Mouse (Mus musculus) layer of hippocampus, postnatal 10 days (tissue): Measurements from ENCODE around the gene Map2. TPM values are rescaled to one million over a fixed set of nuclear protein-coding genes. Genes with fewer than 3 reads are reported as not detected.

Experiments
- DNase-seq, 2 experiments: peaks; one replicate each; pipeline ENCODE4 v3.0.0; 2021; ENCODE audit warnings: low spot score in 2 of 2
- total RNA-seq, 2 experiments: library from RNA; stranded (reverse); gene quantifications; 2 replicates each; pipeline ENCODE4 v1.2.3; 2021

Gene Map2
- total RNA-seq, 2 experiments from 2014 or later = 1,107 to 1,119 TPM

DNA sequence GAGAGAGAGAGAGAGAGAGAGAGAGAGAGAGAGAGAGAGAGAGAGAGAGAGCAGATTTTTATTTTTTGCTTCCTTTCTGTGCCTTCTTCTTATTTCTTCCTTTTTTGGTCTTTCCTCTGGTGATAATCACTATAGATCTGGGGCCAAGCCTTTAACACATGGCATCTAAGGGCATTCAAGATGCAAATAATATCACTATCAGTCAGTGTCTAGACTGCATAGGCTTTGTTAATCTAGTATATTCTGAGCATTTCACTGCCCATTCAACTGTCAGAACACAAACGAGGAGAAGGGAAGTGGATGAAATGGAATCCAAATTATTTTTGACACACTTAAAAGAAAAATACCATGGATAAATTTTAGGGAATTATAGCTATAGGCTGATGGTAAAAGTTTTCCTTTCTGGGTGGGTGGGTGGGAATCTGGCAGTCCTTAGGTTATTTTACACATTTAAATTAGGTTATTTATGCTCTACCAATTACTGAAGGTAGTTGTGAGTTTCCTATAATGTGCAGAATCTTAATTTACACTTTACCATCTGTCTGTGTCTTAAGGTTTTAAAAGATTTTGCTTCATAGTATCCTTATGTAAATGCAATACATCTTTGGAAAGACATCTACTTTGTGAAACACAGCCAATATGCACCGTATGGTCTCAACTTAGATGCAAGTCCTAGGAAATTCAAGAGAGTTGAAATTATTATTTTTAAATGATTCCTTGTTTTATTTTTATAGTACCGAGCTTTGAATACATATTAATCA is 117.2 kb downstream of the Map2 start:
- DNase-seq = no peak

DNA sequence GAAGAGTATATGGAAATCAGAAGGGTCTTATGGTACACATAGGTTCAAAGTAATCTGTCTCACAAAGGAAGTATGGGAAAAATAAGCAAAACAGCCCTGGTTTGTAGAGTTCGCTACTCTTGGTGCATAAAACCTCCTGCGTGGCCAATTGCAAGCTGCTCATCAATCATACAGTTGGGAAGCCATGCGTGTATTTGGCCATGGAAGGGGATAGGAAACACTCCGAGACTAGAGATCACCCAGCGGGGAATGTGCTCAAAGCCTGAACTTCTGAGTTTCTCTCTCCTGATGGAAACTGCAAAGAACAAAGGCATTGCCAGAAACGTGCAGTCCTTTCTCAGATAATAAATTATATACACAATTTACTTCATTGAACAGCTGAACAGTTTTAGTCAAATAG is 124.3 kb downstream of the Map2 start:
- no peak for DNase-seq

DNA sequence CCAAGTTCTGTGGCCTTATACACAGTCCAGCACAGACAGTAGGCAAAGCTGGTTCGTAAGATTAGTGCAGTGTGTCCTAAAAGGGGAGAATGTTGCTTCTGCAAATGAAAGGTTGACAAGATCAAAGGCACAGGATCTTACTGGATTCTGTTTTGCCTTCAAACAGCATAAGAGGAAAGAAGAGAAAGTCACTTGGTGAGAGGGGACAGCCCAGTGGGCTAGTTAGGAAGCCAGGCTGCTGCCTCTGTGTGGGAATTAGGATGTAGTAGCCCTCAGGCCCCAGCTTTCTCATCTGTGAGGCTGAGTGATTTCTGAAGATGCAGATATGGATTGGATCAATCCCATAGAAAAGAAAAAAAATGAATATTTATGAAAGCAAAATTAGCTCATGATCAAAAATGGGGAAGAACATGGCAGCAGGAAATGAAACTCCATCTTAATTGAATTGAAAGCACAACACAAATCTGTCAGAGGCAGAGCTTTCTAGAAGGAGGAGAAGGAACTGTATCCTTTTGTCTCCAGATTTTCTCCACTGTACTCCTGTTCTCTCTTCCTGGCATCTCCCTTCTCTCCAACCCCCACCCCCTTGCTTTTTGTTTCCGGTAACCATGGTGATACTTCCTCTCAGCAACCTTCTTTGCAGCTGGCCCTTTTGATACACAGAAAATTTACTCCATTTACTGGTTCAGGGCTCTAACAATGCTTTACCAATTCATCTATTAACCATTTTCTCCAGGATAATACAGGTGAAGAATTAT is 145.5 kb downstream of the Map2 start:
- peak in 1 of 2 experiments; percentile 20 for DNase-seq

DNA sequence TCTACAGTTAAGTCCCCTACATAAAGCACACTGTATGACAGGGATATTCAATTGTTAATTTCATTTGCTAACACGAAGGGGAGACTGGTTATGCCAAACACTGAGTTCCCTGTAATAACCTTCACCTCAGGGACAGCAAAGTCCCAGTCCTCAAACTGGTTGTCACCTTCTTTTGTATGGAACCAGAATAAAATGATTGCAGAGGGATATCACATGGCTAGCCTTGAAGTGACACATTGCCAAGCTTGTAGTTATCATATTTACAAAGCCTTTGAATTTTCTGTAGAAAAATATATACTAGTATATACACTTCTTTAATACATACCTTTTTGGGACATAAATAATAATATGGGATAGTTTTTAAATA is 146.0 kb downstream of the Map2 start:
- no peak for DNase-seq

DNA sequence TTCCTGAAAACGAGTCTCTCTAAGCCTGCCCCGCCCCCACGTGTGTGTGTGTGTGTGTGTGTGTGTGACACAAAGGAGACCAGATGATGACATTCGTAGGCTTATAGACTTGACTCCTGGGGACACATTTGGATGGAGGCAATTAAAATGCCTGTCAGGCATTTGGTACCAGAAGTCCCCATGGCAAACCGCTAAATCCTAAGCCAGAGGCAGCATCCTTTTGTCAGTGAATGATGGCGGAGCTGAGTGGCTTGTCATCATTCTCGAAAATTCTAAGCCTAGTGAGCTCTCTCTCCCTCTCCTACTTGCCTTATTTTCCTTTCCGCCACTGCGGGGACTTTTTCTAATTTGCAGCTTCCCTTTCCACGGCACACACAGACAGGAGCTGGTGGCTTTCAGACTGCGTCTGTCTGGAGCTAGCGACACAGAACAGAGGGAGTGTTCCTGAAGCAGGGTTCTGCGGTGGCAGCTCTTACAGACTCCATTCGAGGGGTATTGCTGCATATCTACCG is 146.6 kb downstream of the Map2 start:
- DNase-seq = peak; percentile 72 to 81

DNA sequence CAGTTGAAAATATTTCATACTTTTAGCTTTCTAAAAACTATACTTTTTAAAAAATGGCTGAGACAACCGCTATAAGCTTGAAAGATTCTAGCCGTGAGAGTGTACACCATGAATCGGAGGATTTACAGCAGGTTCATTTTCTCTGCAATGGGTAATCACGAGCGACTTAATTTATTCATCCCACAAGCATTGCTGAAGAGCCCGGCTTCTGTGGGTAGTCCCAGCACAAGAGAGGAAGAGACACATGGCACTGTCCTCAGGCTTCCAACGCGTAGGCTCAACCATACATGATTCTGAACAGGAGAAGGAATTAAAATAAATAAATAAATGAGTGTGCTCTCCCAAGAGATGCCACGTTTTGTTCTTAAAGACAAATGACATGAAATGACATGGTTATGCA is 148.4 kb downstream of the Map2 start:
- DNase-seq = peak; percentile 31 to 40

DNA sequence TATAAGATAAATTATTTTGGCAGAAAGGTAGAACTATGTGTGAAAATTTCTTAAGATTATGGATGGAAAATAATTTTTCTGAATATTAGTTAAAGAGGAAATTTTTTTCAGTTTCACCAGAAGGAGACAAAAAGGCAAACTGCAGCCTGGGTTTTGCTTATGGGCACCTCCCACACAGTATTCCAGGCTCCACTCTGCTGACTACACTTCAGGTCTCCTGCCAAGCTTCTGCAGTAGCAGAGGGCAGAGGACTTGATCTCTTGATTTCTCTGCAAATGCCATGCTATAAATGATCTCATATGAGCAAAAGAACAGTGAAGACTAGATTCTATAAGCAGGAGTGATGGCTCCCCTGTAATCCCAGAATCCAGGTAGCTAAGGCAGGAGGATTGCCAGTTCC is 149.9 kb downstream of the Map2 start:
- no peak for DNase-seq

DNA sequence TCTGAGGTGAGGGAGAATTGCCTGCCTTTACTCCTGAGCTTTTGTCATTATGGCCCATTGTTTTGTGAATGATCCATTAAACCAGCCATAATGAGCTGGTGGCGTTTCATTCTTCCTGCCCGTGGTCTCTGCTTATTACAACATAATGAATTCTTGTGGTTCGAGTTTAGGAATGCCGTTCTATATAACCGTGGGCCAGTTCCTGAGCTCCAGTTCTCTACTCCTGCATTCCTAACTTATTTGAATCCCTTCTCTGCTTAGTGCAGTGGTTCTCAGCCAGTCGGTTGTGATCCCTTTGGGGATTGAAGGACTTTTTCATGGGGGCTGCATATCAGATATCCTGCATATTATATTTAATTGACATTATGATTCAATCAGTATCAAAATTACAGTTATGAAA is 153.9 kb downstream of the Map2 start:
- DNase-seq = no peak

DNA sequence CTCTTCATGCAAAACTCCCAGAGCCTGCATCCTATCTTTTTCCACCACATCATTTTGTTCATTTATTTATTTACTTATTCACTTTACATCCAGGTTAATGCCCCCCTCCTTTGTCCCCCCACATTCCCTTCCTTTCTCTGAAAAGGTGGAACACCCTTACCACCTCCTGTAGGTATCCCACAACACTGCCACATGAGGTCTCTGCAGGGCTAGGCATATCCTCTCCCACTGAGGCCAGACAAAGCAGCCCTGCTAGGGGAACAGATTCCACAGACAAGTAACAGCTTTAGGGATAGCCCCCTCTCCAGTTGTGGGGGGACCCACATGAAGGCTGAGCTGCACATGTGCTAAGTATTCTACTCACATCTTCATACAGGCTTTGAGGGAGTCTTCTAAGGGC is 154.5 kb downstream of the Map2 start:
- DNase-seq = no peak

DNA sequence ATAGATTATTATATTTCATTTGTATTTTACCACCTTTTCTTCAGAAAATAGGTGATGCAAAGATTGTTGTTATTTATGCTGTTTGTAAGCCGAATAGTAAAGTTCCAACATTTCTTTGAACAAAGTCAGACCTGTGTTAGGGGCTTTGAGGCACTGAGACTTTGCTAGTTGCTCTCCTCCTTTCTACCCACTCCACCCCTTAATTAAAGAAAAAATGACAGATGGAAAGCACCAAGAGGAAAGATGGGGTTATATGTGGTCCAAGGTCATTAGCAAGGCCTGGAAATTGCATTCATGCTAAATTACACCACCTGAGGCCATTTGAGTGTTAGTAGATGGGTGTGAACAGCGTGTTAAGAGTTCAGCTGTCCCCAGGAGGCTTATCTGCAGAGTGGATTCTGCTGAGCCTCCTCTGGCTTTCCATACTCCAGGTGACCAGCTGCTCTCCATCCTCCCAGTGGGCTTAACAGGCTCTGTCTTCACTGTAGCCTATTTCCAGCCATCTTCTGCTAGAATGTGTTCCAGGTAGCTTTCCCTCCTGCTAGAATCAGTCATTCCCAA is 160.7 kb downstream of the Map2 start:
- DNase-seq = no peak

DNA sequence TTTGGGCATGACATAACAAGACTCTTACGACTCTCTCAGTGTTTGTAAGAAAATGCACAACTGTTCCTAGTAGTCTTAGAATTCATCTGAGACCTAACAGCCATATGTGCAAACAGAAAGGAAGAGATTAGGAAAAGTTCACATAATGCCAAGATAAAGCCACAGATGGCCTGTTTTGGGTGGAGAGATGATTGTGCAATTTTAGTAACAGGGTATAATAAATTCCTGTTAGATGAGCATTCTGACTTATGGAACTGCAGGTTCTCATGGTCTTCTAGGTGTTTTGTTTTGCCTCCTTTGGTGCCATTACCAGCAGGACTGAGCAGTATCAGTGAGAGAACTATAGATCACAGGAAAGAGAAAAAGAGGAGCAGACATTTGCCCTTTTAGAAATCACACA is 164.1 kb downstream of the Map2 start:
- no peak for DNase-seq

DNA sequence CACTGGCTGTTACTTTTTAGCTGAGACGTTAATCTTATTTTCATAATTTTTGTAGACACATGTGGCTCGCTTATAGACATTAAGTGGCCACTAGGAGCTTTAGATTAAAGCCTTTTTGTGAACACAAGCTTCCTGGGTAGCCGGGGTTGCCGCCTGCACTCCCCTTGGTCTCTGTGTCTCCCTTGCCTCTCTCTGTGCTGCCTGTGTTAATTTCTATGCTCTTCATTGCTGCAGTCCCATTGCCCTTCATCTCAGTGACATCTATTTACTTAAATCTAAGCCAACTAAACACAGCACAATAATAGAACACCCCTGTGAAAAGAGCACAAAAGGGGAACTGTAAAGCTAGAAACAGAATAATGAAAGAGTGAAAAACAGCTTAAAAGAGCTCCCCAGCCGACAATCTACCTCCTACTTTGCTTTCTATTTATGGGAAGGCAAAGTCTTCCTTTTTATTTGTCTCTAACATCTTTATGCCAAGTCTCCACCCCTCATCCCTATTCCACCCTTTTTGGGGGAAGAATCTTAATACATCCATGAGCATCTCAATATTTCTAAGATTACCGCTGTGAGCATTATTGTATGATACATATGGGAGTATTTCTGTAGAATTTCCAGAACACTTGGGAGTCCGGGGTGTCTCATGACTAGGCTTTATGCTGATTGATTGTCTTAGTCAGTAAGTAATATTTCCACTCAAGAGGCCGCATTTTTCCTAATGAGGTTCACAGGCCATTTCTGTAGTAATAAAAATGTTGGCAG is 173.5 kb downstream of the Map2 start:
- DNase-seq = no peak

DNA sequence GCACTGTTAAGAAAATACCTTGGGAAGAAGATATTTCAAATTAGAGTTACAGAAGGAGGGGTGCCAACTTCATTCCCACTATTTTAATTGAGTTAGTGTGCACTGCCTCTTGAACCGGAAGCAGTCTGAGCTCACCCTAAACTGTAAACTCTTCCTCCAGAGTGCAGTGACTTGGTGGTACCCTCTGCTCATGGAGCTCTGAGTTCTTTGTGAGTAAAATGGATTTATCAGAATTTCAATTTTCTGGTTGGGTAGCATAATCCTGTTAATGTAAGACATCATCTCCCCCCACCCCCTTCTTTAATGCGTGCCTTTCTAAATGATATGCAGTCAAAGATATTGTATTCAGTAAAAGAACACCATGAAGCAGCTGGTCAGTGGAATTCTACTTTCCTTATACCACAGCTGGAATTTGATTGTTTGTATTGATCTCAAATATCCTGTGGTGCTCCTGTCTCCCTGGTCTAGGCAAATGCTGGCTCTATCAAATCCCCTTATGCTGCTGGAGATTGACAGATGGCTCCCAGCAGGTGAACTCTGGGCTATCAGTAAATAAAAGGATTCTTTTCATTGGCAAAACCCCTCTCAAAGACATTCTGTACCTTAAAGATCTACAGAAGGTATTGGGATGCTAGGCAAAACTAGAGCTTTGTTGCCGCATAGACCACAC is 174.2 kb downstream of the Map2 start:
- DNase-seq = no peak

DNA sequence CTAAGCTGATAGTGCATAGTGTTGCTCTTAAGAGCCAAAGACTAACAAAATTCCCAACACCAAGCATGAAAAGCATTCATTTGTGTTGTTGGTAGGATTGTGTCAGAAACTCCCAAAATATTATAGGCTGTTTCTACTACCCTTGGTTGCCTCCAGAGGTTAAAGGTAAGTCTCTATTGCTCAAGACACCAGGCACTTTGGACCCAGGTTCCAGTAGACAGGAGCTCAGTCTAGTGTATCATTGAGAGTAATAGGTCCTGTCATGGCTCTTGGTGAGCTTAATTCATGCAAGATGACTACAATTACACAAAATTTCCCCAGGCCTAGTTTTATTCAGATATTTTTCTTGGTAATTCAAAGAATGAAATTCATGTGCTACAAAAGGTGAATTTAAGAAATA is 176.3 kb downstream of the Map2 start:
- no peak for DNase-seq

DNA sequence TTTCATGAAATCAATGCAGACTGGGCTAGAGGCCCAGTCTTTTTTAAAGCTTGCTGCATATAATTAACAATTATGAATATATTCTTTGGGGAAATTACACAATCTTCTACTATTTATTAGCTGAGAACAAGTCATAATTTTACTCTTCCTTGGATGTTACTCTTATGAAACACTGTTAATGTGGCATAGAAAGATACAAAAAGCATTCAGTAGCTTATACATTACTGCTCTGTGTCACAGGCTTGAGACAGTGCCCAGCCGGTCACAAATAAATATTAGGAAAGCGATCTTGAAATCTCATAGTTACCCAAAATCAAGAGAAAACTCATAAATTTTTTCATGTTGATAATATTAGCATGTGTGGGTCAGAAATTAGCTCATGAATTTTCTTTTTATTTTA is 186.7 kb downstream of the Map2 start:
- DNase-seq = no peak

DNA sequence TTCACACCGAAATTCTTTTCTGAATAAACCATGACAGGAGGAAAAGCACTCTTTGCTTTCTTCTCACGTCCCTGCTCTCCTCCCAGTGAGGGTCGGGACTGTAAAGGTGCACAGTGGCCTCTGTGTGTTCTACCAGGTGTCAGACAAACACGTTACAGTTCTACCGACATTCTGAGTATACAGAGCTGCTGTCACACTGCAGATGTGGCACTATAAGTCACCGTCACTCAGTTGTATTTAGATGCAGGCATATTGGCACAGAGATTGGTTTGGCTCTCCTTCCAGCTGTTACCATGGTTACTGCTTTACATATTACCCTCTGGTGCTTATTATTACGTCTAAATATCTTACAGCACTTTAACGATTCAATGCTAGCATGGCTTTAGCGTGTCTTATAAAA is 188.2 kb downstream of the Map2 start:
- DNase-seq = no peak

DNA sequence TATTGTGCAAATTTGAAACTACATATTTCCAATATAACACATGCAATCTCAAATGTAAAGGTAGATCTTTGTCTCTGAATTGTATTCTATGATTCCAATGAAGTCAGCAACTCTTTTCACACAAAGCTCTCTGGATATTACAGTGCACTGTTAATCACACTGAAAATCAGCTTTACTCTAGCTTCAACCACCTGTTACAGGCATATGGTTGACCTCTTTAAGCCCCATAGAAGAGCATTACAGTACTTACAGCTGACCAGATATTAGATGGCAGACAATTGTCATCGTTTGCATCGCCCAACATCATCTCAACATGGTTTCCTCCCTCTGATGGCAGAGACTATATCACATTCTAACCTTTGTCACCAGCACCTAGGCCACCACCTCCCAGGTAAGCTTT is 189.3 kb downstream of the Map2 start:
- no peak for DNase-seq

DNA sequence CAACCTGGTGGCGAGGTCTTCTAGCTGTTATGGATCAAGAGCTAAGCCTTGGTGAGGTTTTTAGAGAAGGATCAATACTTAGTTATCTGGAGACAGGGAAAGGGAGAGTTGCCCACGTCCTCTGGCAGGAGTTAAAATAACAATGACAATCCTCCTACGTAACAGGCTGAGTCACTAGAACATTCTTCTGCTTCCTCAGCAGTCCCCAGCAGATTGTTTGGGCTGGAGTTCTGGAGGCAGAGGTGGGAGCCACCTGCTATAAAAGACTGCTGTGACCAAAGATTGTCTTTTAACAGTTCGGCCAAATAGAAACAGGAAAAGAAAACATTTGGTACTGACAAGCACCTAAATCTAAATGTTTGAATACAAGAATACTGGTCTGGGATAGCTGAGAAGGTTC is 190.5 kb downstream of the Map2 start:
- DNase-seq = no peak

DNA sequence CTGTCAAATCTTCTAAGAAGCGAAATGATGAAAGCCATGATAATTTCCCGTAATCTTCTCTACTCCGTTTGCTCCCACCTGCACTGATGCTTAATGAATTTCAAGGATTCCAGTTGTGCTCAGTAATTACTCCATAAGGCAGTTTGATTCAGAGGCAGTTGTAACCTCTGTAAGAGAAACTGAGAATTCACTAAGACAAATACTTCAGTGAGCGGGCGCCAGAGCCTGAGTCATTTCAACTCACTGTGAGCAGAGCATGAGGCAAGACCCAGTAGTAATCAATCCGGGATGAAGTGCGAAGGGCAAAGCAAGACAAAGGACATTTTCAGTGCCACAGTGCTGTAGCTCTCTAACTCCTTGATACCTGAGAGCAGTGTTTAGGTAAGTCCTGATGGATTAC is 194.4 kb downstream of the Map2 start:
- DNase-seq = no peak

DNA sequence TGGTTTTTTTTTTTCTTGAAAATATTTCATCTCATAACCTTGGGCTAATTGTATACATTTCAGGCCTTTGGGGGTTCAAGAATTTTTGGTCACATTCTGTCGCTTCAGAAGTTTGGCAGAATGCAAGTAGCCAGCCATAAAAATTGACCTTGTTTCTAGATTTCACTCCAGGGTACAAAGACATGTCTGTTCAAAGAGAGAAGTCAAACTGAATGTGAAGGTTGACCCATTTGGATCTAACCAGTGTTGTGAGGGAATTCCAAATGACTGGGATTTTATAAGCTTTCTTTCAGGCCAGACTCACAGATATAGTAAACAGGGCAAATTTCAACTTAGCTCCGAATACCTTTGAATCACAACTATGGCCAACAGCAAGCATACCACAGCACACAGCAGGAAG is 196.3 kb downstream of the Map2 start:
- DNase-seq = no peak

DNA sequence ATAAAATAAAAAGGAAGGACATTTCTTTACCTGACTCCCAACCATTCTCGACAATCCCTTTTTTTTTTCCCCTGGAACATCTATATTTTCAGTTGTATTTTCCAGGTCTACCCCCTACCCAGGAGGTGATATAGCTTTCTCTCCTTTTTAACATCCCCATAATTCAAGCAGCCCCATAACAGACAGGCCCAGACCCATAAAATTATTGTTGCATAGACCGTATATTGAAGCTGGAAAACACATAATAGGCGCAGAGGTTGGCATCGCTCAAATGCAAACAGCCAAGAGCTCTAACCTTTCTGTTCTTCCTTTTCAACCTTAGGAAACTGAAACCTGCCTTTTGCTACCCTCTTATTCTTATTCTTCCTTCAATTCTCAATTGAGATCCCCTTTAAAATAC is 211.2 kb downstream of the Map2 start:
- no peak for DNase-seq
